In genomic region chr14:55758363-55758784, GRCm38 (mm10) we compare ENCODE assay signal across 9 mouse cellular contexts. TPM values are rescaled to one million over a fixed set of nuclear protein-coding genes. Genes with fewer than 3 reads are reported as not detected.
A peak's percentile ranks its signal among the peaks of the same experiment; 100 is the strongest.
DNase-seq lines count a peak whose midpoint lies in the region; ATAC-seq and TF ChIP-seq lines count a peak whose summit lies in the region.
"Had no signal": no experiment of that assay in that cellular context is flagged by ENCODE, and none has a peak within 500 bp of the region (broad histone marks: within the 10 kb centered on the region; RNA-seq: fewer than 3 reads in every experiment).

Gene Cideb, minus strand, starts transcription at chr14:55758458.

- no peaks in the 10 kb centered on the region; the same call in none of the 2 replicates for H3K36me3 ChIP-seq in testis, adult 2 months (ENCODE audit: control insufficient read depth, insufficient read depth, low read length)
- H3K36me3 ChIP-seq in heart, adult 2 months (ENCODE audit: control insufficient read depth, insufficient read depth, low read length): no peaks in the 10 kb centered on the region
- peaks cover 26% of the 10 kb centered on the region for H3K36me3 ChIP-seq in kidney, embryonic 14.5 days (ENCODE audit: control insufficient read depth, insufficient read depth, low read length)

- H3K9me3 ChIP-seq in kidney, embryonic 14.5 days (ENCODE audit: control insufficient read depth, low read length): no peaks in the 10 kb centered on the region

- H3K79me2 ChIP-seq in heart, adult 2 months (replicated peaks; ENCODE audit: control insufficient read depth, insufficient read depth, low read length): no peaks in the 10 kb centered on the region

- peak within 1 kb of the TSS; percentile 23; the same call in 1 of the 2 replicates for H3K4me2 ChIP-seq in kidney, embryonic 14.5 days (replicated peaks; ENCODE audit: low read depth, low read length)

- no peaks in the 10 kb centered on the region for H3K27me3 ChIP-seq in testis, adult 2 months (ENCODE audit: control insufficient read depth, insufficient read depth, low read length)
- H3K27me3 ChIP-seq in heart, adult 2 months (ENCODE audit: control insufficient read depth, insufficient read depth, low read length): 0 out of 2 replicates have a peak, but pooled peaks cover 2% of the 10 kb centered on the region
- peaks cover 5% of the 10 kb centered on the region for H3K27me3 ChIP-seq in kidney, embryonic 14.5 days (ENCODE audit: control insufficient read depth, insufficient read depth, low read length)

- H3K4me1 ChIP-seq in testis, adult 2 months (ENCODE audit: control insufficient read depth, insufficient read depth, low read length): peaks cover 2% of the 10 kb centered on the region
- peaks cover 7% of the 10 kb centered on the region for H3K4me1 ChIP-seq in heart, adult 2 months (ENCODE audit: control insufficient read depth, insufficient read depth, low read length)
- H3K4me1 ChIP-seq in kidney, embryonic 14.5 days (ENCODE audit: control insufficient read depth, insufficient read depth, low read length): no peaks in the 10 kb centered on the region; the same call in 1 of the 2 replicates

- H3K9ac ChIP-seq in heart, adult 2 months (ENCODE audit: low read depth, low read length): no peak within 1 kb of the TSS
- no peak within 1 kb of the TSS; the same call in 1 of the 2 replicates for H3K9ac ChIP-seq in kidney, embryonic 14.5 days (ENCODE audit: low read depth, low read length)

- no peak for TF ChIP-seq EP300 in heart, adult 2 months (IDR thresholded peaks at IDR 0.05; ENCODE audit: insufficient read depth, low read depth, low read length)

- no peak within 1 kb of the TSS for H3K27ac ChIP-seq in testis, adult 2 months (ENCODE audit: control insufficient read depth, insufficient read depth, low read depth, low read length)
- no peak within 1 kb of the TSS for H3K27ac ChIP-seq in heart, adult 2 months
- H3K27ac ChIP-seq in kidney, embryonic 14.5 days (ENCODE audit: low read depth, low read length): no peak within 1 kb of the TSS

- intact Hi-C loops in heart, adult 2 months (cut with DNase I): no loop called here
- intact Hi-C loops in gastrocnemius, postnatal 14 days (cut with DNase I; ENCODE audit: low total_unique reads): no loop called here

- H3K4me3 ChIP-seq in testis, adult 2 months (ENCODE audit: control insufficient read depth, low read depth, low read length): no peak within 1 kb of the TSS
- no peak within 1 kb of the TSS for H3K4me3 ChIP-seq in heart, adult 2 months
- no peak within 1 kb of the TSS for H3K4me3 ChIP-seq in kidney, embryonic 14.5 days (ENCODE audit: low read length)

- TF ChIP-seq POLR2A in testis, adult 2 months (IDR thresholded peaks at IDR 0.05; ENCODE audit: control insufficient read depth, low read depth, low read length): no peak
- TF ChIP-seq POLR2A in heart, adult 2 months (IDR thresholded peaks at IDR 0.05; ENCODE audit: insufficient read depth, low read depth, low read length): no peak

- DNase-seq in adrenal gland, postnatal 14 days: peak; percentile 70
- no peak for DNase-seq in adrenal gland, postnatal 4 days (ENCODE audit: low spot score in 2 of 2)
- DNase-seq in testis, postnatal 10 days (ENCODE audit: low spot score): no peak
- DNase-seq in heart, adult 2 months: peak in 1 of 2 experiments; percentile 36
- DNase-seq in lung, postnatal 14 days: peak; percentile 60
- no peak for DNase-seq in gastrocnemius, postnatal 14 days

- no peak for ATAC-seq in kidney, embryonic 14.5 days (ENCODE audit: low FRiP score, low TSS enrichment)

- TF ChIP-seq CTCF in testis, adult 2 months (IDR thresholded peaks at IDR 0.05; ENCODE audit: control insufficient read depth, insufficient read depth, insufficient replicate concordance, low read depth, low read length): 0 out of 2 replicates have a peak, but pooled peaks have one; percentile 3
- TF ChIP-seq CTCF in heart, adult 2 months (IDR thresholded peaks at IDR 0.05): peak; percentile 83

- WGBS in heart, adult 2 months: 17% methylated on average over 8 of the region's 8 CpGs
- WGBS in kidney, embryonic 14.5 days: 16% methylated on average over 8 of the region's 8 CpGs

RNA-seq across cellular contexts. Expression of gene Cideb, which starts in this region (rescaled TPM):
- 1.7 and 22.1 TPM in 2 replicates for total RNA-seq in adrenal gland, postnatal 14 days (2021)
- 10 to 100 TPM in 1 of 2 experiments, 1 to 10 TPM in 1; 4.6 to 12.0 TPM for total RNA-seq in adrenal gland, postnatal 4 days (2021)
- 0.13 TPM in 1 of 2 replicates, not detected in the other for polyA plus RNA-seq in testis, adult 2 months (2012; rRNA removed)
- under 1 TPM; 0.81 to 0.98 TPM for total RNA-seq in heart, adult 2 months (2021)
- polyA plus RNA-seq in heart, adult 2 months (2012; rRNA removed): 6.7 and 8.1 TPM in 2 replicates
- polyA plus RNA-seq in kidney, embryonic 14.5 days (2014; fragmentation: Nextera tagmentation; extraction: Ambion mirVana): 2.9 and 3.6 TPM in 2 replicates
- total RNA-seq in gastrocnemius, postnatal 14 days (2021): not detected
- polyA plus RNA-seq: G1E had no signal

Comparison
In these comparisons a context has a peak if more than half of its experiments do, and no peak if none do; other contexts are left out.
1. DNase-seq: peak in adrenal gland, postnatal 14 days (single experiment) and lung, postnatal 14 days (single experiment); none in adrenal gland, postnatal 4 days (0 of 2), testis, postnatal 10 days (single experiment) and gastrocnemius, postnatal 14 days (single experiment).